Mouse (Mus musculus) effector memory CD4-positive, alpha-beta T cell, adult 5 months (primary cell): ENCODE data around the gene Ubald1. TPM values are rescaled to one million over a fixed set of nuclear protein-coding genes. Genes with fewer than 3 reads are reported as not detected.

Source experiments
- polyA plus RNA-seq: library from polyadenylated mRNA; unstranded; fragments of 100-300 nt; shearing (Covaris generic); gene quantifications from one replicate; pipeline ENCODE4 v1.2.1, GENCODE M21; 2017

The Ubald1 gene
- 119 TPM for polyA plus RNA-seq

GRCm38 (mm10) chr16:4880136-4880825, at the start of gene Ubald1:
TSS of gene Ubald1 (minus strand) at chr16:4880315.

GRCm38 (mm10) chr16:4885760-4886689, 5.9 kb upstream of the Ubald1 start, which contains the start of gene Mgrn1:
TSS of gene Mgrn1 (plus strand) at chr16:4886249.

DNA sequence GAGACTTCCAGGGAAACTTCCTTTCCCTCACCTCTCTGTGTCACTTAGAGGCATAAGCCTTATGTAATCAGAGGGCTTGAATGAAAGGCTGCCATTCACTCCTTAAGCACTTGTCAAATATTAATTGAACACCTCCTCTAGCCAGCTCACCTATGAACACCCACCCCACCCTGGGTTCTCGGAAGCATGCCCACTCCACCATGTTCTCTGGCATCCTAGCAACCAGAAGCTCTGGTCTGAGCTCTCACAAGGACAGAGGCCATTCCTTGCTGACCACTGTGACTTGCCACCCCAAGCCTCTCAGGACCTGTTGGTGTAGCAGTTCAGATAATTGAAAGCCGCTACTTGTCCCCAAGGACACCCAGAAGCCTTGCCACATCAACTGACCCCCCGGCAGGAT, 44.9 kb downstream of the Ubald1 start, which contains the start of gene 4930562C15Rik:
4930562C15Rik (plus strand) TSS at position 226 of the 400 bp plus-strand sequence.

Other genes starting within 250 kb of the Ubald1 start
- gene Vasn, start 240.4 kb downstream of the Ubald1 start, polyA plus RNA-seq = 0.65 TPM
- 33.5 TPM for gene Dnaja3, start 240.3 kb downstream of the Ubald1 start, polyA plus RNA-seq
- gene Coro7, start 200.5 kb downstream of the Ubald1 start, polyA plus RNA-seq = 103 TPM
- 2.7 TPM for gene Nmral1, start 161.0 kb downstream of the Ubald1 start, polyA plus RNA-seq
- 47.4 TPM for gene Hmox2, start 154.0 kb downstream of the Ubald1 start, polyA plus RNA-seq
- 73.7 TPM for gene Cdip1, start 90.0 kb downstream of the Ubald1 start, polyA plus RNA-seq
- gene 4930562C15Rik, start 44.9 kb downstream of the Ubald1 start, polyA plus RNA-seq = 0.31 TPM
- gene Mgrn1, start 5.9 kb upstream of the Ubald1 start, polyA plus RNA-seq = 61.7 TPM
- 57.5 TPM for gene Nudt16l1, start 58.4 kb upstream of the Ubald1 start, polyA plus RNA-seq
- 55.1 TPM for gene Anks3, start 83.9 kb upstream of the Ubald1 start, polyA plus RNA-seq
- not detected for gene Sept12, start 117.5 kb upstream of the Ubald1 start, polyA plus RNA-seq
- not detected for gene Smim22, start 127.0 kb upstream of the Ubald1 start, polyA plus RNA-seq
- gene Rogdi, start 133.2 kb upstream of the Ubald1 start, polyA plus RNA-seq = 15.3 TPM
- 122 TPM for gene Glyr1, start 169.5 kb upstream of the Ubald1 start, polyA plus RNA-seq
- 78.4 TPM for gene Ubn1, start 169.7 kb upstream of the Ubald1 start, polyA plus RNA-seq